Mouse (Mus musculus): ENCODE results near the gene Lenep. TPM values are rescaled to one million over a fixed set of nuclear protein-coding genes. Genes with fewer than 3 reads are reported as not detected.

Lenep gene
- polyA plus RNA-seq, 1 experiment from 2014 or later = not detected

- no peaks in the 10 kb centered on the region for H3K9me3 ChIP-seq (ENCODE audit: control insufficient read depth, low read length)
- no peaks in the 10 kb centered on the region for H3K27me3 ChIP-seq (replicated peaks; ENCODE audit: control insufficient read depth, insufficient read depth, low read length)
- peak overlapping the region; percentile 70 for H3K9ac ChIP-seq (ENCODE audit: low read depth, low read length)
- peaks cover 24% of the 10 kb centered on the region for H3K4me1 ChIP-seq (ENCODE audit: control insufficient read depth, insufficient read depth, low read depth, low read length)
- H3K4me2 ChIP-seq (ENCODE audit: low read length) = peak overlapping the region; percentile 66
- H3K4me3 ChIP-seq (ENCODE audit: low read length) = peak overlapping the region; percentile 36
- no peaks in the 10 kb centered on the region for H3K36me3 ChIP-seq (ENCODE audit: control insufficient read depth, insufficient read depth, low read length)
- H3K27ac ChIP-seq (ENCODE audit: low read depth, low read length) = no peak overlapping the region; the same call in 1 of the 2 replicates
- 7% methylated on average over 21 of the region's 22 CpGs for WGBS
- no peak for ATAC-seq
Observed at GRCm38 (mm10) chr3:89421810-89422473, 19.3 kb upstream of the Lenep start.

- peak overlapping the region; percentile 36 for H3K4me3 ChIP-seq (ENCODE audit: low read length)
- H3K4me2 ChIP-seq (ENCODE audit: low read length) = peak overlapping the region; percentile 66
- peaks cover 27% of the 10 kb centered on the region for H3K4me1 ChIP-seq (ENCODE audit: control insufficient read depth, insufficient read depth, low read depth, low read length)
- WGBS = 8% methylated on average over 11 of the region's 11 CpGs
- no peaks in the 10 kb centered on the region for H3K9me3 ChIP-seq (ENCODE audit: control insufficient read depth, low read length)
- ATAC-seq = peak; percentile 49
- H3K27ac ChIP-seq (ENCODE audit: low read depth, low read length) = peak overlapping the region; percentile 6; the same call in 1 of the 2 replicates
- no peaks in the 10 kb centered on the region for H3K36me3 ChIP-seq (ENCODE audit: control insufficient read depth, insufficient read depth, low read length)
- peak overlapping the region; percentile 70 for H3K9ac ChIP-seq (ENCODE audit: low read depth, low read length)
- H3K27me3 ChIP-seq (replicated peaks; ENCODE audit: control insufficient read depth, insufficient read depth, low read length) = no peaks in the 10 kb centered on the region
Observed at GRCm38 (mm10) chr3:89421002-89421774, 18.6 kb upstream of the Lenep start.

- H3K36me3 ChIP-seq (ENCODE audit: control insufficient read depth, insufficient read depth, low read length) = no peaks in the 10 kb centered on the region
- H3K9ac ChIP-seq (ENCODE audit: low read depth, low read length) = no peak overlapping the region
- no peaks in the 10 kb centered on the region for H3K9me3 ChIP-seq (ENCODE audit: control insufficient read depth, low read length)
- H3K4me3 ChIP-seq (ENCODE audit: low read length) = no peak overlapping the region
- H3K4me2 ChIP-seq (ENCODE audit: low read length) = no peak overlapping the region
- no peak overlapping the region for H3K27ac ChIP-seq (ENCODE audit: low read depth, low read length)
- H3K27me3 ChIP-seq (replicated peaks; ENCODE audit: control insufficient read depth, insufficient read depth, low read length) = no peaks in the 10 kb centered on the region
- ATAC-seq = no peak
- 54% methylated on average over 2 of the region's 2 CpGs for WGBS
- peaks cover 27% of the 10 kb centered on the region for H3K4me1 ChIP-seq (ENCODE audit: control insufficient read depth, insufficient read depth, low read depth, low read length)
Observed at GRCm38 (mm10) chr3:89420421-89420820, 17.8 kb upstream of the Lenep start.

- H3K4me2 ChIP-seq (ENCODE audit: low read length) = peak overlapping the region; percentile 99
- no peak overlapping the region; the same call in 1 of the 2 replicates for H3K27ac ChIP-seq (ENCODE audit: low read depth, low read length)
- H3K4me3 ChIP-seq (ENCODE audit: low read length) = peak overlapping the region; percentile 63
- peaks cover 27% of the 10 kb centered on the region for H3K4me1 ChIP-seq (ENCODE audit: control insufficient read depth, insufficient read depth, low read depth, low read length)
- no peaks in the 10 kb centered on the region for H3K9me3 ChIP-seq (ENCODE audit: control insufficient read depth, low read length)
- peak overlapping the region; percentile 55 for H3K9ac ChIP-seq (ENCODE audit: low read depth, low read length)
- H3K36me3 ChIP-seq (ENCODE audit: control insufficient read depth, insufficient read depth, low read length) = peaks cover 3% of the 10 kb centered on the region
- no peaks in the 10 kb centered on the region for H3K27me3 ChIP-seq (replicated peaks; ENCODE audit: control insufficient read depth, insufficient read depth, low read length)
- ATAC-seq = no peak
- 32% methylated on average over 3 of the region's 3 CpGs for WGBS
Observed at GRCm38 (mm10) chr3:89419981-89420380, 17.4 kb upstream of the Lenep start.

GRCm38 (mm10) chr3:89419571-89419970 lies 17.0 kb upstream of the Lenep start:
- H3K9me3 ChIP-seq (ENCODE audit: control insufficient read depth, low read length) = no peaks in the 10 kb centered on the region
- no peak for ATAC-seq
- peaks cover 7% of the 10 kb centered on the region for H3K36me3 ChIP-seq (ENCODE audit: control insufficient read depth, insufficient read depth, low read length)
- no peaks in the 10 kb centered on the region for H3K27me3 ChIP-seq (replicated peaks; ENCODE audit: control insufficient read depth, insufficient read depth, low read length)
- H3K27ac ChIP-seq (ENCODE audit: low read depth, low read length) = peak overlapping the region; percentile 91
- peak overlapping the region; percentile 77 for H3K9ac ChIP-seq (ENCODE audit: low read depth, low read length)
- peak overlapping the region; percentile 99 for H3K4me2 ChIP-seq (ENCODE audit: low read length)
- peaks cover 27% of the 10 kb centered on the region for H3K4me1 ChIP-seq (ENCODE audit: control insufficient read depth, insufficient read depth, low read depth, low read length)
- peak overlapping the region; percentile 63 for H3K4me3 ChIP-seq (ENCODE audit: low read length)
- 5% methylated on average over 9 of the region's 9 CpGs for WGBS

GRCm38 (mm10) chr3:89418861-89419250 lies 16.3 kb upstream of the Lenep start:
- Histone ChIP-seq H3K9ac (ENCODE audit: low read depth, low read length) (peak overlapping the region; percentile 77), H3K27ac (ENCODE audit: low read depth, low read length) (peak overlapping the region; percentile 91), H3K9me3 (ENCODE audit: control insufficient read depth, low read length) (no peaks in the 10 kb centered on the region), H3K27me3 (replicated peaks; ENCODE audit: control insufficient read depth, insufficient read depth, low read length) (no peaks in the 10 kb centered on the region), H3K4me1 (ENCODE audit: control insufficient read depth, insufficient read depth, low read depth, low read length) (peaks cover 27% of the 10 kb centered on the region), H3K4me2 (ENCODE audit: low read length) (peak overlapping the region; percentile 99), H3K36me3 (ENCODE audit: control insufficient read depth, insufficient read depth, low read length) (peaks cover 7% of the 10 kb centered on the region), H3K4me3 (ENCODE audit: low read length) (peak overlapping the region; percentile 63)
- ATAC-seq = peak; percentile 2
- under 1% methylated on average over 16 of the region's 16 CpGs for WGBS

- Histone ChIP-seq H3K4me3 (ENCODE audit: low read length) (peak within 1 kb of the TSS; percentile 63), H3K9me3 (ENCODE audit: control insufficient read depth, low read length) (no peaks in the 10 kb centered on the region), H3K27me3 (replicated peaks; ENCODE audit: control insufficient read depth, insufficient read depth, low read length) (no peaks in the 10 kb centered on the region), H3K4me2 (ENCODE audit: low read length) (peak within 1 kb of the TSS; percentile 99), H3K27ac (ENCODE audit: low read depth, low read length) (peak within 1 kb of the TSS; percentile 91), H3K36me3 (ENCODE audit: control insufficient read depth, insufficient read depth, low read length) (peaks cover 7% of the 10 kb centered on the region), H3K9ac (ENCODE audit: low read depth, low read length) (peak within 1 kb of the TSS; percentile 77), H3K4me1 (ENCODE audit: control insufficient read depth, insufficient read depth, low read depth, low read length) (peaks cover 27% of the 10 kb centered on the region)
- peak; percentile 97 for ATAC-seq
- WGBS = under 1% methylated on average over 39 of the region's 39 CpGs
Observed at GRCm38 (mm10) chr3:89418170-89418860, 15.7 kb upstream of the Lenep start, which contains the start of the genes Cks1b and Shc1. TSS of gene Cks1b (minus strand) at chr3:89418383. TSS of gene Shc1 (plus strand) at chr3:89418443.

- H3K36me3 ChIP-seq (ENCODE audit: control insufficient read depth, insufficient read depth, low read length) = peaks cover 7% of the 10 kb centered on the region
- peak; percentile 60 for ATAC-seq
- under 1% methylated on average over 20 of the region's 20 CpGs for WGBS
- H3K4me3 ChIP-seq (ENCODE audit: low read length) = peak overlapping the region; percentile 63
- H3K9me3 ChIP-seq (ENCODE audit: control insufficient read depth, low read length) = no peaks in the 10 kb centered on the region
- peak overlapping the region; percentile 91 for H3K27ac ChIP-seq (ENCODE audit: low read depth, low read length)
- H3K4me2 ChIP-seq (ENCODE audit: low read length) = peak overlapping the region; percentile 99
- H3K27me3 ChIP-seq (replicated peaks; ENCODE audit: control insufficient read depth, insufficient read depth, low read length) = no peaks in the 10 kb centered on the region
- peaks cover 27% of the 10 kb centered on the region for H3K4me1 ChIP-seq (ENCODE audit: control insufficient read depth, insufficient read depth, low read depth, low read length)
- peak overlapping the region; percentile 58 for H3K9ac ChIP-seq (ENCODE audit: low read depth, low read length)
Observed at GRCm38 (mm10) chr3:89417840-89418169, 15.2 kb upstream of the Lenep start.

GRCm38 (mm10) chr3:89417131-89417530 lies 14.5 kb upstream of the Lenep start:
- no peaks in the 10 kb centered on the region for H3K27me3 ChIP-seq (replicated peaks; ENCODE audit: control insufficient read depth, insufficient read depth, low read length)
- no peak for ATAC-seq
- H3K9me3 ChIP-seq (ENCODE audit: control insufficient read depth, low read length) = no peaks in the 10 kb centered on the region
- 33% methylated on average over 2 of the region's 2 CpGs for WGBS
- H3K9ac ChIP-seq (ENCODE audit: low read depth, low read length) = peak overlapping the region; percentile 58
- H3K36me3 ChIP-seq (ENCODE audit: control insufficient read depth, insufficient read depth, low read length) = peaks cover 7% of the 10 kb centered on the region
- no peak overlapping the region for H3K27ac ChIP-seq (ENCODE audit: low read depth, low read length)
- H3K4me3 ChIP-seq (ENCODE audit: low read length) = peak overlapping the region; percentile 63
- H3K4me2 ChIP-seq (ENCODE audit: low read length) = peak overlapping the region; percentile 99
- peaks cover 27% of the 10 kb centered on the region for H3K4me1 ChIP-seq (ENCODE audit: control insufficient read depth, insufficient read depth, low read depth, low read length)

All from hindbrain, embryonic 16.5 days (tissue).